Mouse (Mus musculus) cerebellum, adult (tissue): ENCODE measurements at regions not wholly inside any gene's neighbourhood (a gene's known extent, or its start where the extent isn't known, plus 50 kb on each side); places are given as distances from the start of the nearest gene placed in this dataset.
"Not testable (repeated sequence)": the region's sequence is repeated elsewhere in the genome, so short reads cannot be mapped to it uniquely, and the experiment has no call there.

Source experiments
- ATAC-seq: cut with Nextera tagmentation; 2 replicates; pipeline ENCODE4 v1.9.2; 2017; ENCODE audit warnings: mild to moderate bottlenecking, moderate library complexity, mixed read lengths; ENCODE audit not compliant: insufficient number of reproducible peaks, low FRiP score, low TSS enrichment

DNA sequence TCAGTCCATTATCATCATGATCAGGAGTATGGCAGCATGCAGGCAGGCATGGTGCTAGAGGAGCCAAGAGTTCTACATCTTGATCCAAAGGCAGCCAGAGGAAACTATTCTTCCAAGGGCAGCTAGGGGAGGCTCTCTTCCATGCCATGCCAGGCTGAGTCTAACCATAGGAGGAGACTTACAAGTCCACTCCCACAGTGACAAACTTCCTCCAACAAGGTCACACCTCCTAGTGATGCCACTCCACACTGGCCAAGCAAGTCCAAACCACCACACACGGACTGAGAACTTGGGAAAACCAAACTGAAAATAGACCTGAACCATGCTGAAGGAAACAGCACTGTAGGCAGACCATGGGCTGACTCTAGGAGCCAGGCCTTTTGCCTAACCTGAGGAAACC, 197.4 kb downstream of the Prex1 start:
- ATAC-seq = no peak

DNA sequence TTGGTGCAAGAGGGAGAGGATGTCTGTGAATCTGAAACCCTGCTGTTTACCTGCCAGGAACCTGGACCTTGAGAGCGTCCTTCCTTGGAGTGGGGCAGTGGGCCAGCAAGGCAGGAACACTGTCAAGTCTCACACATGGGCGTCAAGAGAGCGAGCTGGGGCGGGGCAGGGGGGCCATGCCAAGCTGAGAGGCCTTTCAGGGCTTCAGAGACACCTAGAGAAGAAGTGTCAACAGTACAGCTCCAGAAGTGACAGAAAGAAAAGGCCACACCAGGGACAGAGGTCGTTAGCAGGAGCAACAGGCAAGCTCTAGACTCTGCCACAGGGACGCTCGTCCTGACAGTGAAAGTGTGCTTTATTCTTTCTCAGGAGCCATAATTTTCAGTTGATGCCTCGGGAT, 199.0 kb downstream of the Prex1 start:
- ATAC-seq = no peak

DNA sequence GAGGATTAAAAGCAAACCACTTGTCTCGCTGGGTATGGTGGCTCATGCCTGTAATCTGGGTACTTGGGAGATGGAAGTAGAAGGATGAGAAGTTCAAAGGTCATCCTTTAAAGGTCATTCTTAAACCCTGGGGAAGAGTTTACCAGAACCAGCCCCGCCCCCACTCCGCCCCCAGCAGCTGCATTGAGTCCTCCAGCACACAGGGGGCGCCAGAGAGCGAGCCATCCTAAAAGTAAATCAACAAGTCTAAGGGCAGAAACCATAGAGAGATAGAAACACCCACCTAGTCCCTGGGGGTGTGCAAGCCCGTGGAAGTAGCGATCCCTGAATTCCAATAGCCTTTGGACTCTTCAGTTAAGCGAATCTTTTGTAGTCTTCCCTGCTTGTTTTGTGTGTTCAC, 201.1 kb downstream of the Prex1 start:
- no peak for ATAC-seq

DNA sequence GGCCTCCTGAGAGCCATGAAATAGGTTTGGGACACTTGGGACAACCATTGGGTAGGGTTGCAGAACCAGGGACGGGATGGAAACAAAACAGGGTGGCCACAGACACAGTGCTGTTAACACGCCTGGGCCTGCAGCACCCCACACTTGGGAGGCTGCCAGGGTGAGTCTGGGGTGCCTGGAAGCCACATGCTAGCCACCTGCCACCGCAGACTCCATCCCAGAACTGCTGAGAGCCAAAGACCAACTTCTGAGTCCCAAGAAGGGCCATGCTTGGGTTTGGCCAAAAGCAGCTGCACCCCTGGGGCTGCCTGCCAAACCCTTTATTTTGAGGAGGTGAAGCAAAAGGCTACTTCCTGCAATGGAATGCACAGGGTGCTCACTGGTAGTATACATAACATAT, 202.2 kb downstream of the Prex1 start:
- ATAC-seq = not testable (repeated sequence)

DNA sequence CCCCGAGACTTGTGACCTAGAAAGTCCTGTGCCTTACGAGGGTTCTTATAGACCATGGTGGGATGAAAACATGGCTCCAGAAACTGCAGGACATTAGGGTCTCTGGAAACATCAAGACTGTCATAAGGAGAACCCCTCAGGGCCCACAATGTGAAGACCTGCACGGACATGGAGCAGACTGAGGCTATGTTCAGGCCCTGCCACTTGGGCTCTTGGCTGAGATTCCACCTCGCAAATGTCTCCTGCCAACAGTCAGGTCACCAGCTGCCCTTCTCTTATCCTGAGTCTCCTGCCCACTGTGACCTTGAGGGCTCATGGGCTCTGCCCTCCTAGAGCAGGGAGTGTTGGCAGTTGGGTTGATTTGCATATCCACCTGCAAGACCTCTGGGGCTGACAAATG, 202.9 kb downstream of the Prex1 start:
- no peak for ATAC-seq

DNA sequence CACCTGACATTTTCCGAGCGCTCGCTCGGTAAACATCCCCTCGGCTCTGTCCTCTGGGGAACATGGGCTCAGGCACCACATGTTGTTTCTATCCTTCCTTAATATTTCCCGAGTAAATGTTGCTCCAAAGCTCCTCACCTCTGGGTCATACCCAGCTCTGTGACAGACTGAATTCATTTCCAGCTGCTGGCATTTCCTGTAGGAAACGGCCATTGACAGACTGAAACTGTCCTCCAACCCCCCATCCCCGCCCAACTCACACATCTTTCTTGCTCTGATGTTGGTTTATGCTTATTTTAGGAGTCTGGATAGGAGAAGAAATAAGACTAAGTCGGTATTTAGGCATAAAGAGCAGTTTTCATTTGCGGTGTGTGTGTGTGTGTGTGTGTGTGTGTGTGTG, 204.0 kb downstream of the Prex1 start:
- ATAC-seq = no peak

DNA sequence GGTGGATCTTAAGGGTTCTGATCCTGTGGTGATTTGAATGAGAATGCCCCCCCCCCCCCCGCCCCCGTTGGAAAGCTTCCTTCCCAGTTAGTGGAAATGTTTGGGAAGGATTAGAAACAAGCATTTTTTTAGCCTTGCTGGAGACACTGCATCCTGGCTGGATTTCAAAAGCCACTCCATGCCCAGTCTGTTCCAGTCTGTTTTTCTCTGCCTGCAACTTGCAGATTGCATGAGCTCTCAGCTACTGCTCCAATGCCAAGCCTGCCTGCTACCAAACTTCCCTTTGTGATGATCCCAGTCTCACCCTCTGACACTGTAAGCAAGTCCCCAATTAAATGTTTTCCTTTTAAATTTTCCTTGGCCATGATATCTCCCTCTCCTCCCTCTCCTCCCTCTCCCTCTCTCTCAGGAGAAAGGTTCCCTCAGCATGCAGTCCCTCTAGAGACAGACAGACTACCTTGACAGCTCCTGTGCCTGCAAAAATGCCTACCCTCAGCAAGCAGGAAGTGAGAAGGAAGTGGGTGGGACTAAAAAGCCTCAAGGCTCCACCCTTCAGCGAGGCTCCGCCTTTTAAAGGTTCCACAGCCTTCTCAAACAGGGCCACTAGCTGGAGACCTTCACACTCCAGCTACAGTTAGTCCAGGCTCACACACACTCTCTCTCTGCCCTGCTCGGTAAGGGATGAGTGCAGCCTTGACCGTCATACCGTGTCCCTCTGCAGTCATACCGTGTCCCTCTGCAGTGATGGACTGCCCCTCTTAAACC, 204.8 kb downstream of the Prex1 start:
- ATAC-seq = no peak

DNA sequence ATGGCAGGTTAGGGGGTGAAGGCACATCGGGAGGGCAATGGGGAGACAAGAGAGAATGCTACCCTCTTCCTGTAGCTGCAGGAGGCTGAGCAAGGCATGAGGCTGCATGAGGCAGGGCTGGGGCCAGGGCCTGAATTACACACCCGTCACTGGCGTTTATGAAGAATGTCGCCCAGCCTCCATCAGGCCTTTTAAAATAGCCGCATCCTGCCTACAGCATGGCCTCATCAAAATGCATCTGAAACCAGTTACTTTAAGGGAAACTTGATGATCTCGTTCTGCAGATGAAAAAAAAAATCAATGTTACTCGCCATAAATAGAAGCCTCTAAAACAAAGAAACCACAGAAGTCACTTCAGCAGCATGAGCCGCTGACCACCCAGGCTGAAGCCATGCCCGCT, 208.3 kb downstream of the Prex1 start:
- no peak for ATAC-seq

DNA sequence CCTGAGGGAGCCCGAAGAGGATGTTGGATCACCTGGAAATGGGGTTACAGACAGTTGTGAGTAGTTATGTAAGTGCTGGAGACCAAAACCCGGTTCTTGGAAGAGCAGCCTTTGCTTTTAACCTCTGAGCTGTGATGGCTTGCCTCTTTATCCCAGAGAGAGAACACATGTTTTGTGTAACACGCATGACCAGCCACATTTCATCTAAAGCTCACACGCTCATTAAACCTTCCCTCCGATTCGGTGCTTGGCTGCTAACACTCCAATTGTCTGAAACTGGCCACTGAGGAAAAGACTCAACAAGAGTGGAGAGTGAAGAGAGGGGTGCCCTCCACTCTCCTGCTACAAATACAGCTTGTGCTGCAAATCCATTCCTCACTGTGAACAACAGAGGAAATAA, 210.0 kb downstream of the Prex1 start:
- ATAC-seq = no peak

DNA sequence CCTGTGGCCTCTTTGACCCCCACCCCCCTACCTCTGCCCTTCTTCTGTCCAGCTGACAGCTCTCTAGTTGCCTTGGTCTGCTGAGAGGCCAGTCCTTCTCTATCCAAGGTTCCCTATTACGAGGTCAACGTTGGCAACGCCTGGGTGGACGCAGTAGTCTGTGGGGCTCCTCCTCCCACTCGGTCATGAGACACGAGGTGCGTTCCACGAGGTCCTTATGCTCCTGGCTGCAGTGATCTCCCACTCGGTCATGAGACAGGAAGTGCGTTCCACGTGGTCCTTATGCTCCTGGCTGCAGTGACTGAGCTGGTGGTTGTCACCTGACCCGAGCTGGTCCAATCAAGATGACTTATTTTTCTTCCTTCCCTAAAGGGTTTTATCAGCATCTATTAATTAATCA, 220.7 kb downstream of the Prex1 start:
- ATAC-seq = no peak

DNA sequence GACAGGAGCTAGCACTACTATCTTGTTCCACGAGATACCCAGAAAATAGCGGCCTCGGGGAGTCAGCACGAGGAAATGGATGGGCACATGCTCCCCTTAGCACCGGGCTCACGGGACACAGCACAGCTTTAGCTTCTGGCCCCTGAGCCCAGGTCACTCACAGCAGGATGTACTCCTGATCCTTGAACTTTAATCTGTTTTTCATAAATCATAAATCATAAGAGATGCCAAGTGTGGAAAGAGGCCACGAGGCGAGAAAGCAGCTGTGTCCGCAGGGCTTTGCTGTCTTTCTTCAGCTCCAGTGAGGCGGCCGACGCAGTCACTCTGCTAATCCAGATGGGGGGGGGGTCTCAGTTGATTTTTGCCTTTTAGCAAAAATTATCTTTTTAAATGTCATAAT, 221.2 kb downstream of the Prex1 start:
- ATAC-seq = no peak

DNA sequence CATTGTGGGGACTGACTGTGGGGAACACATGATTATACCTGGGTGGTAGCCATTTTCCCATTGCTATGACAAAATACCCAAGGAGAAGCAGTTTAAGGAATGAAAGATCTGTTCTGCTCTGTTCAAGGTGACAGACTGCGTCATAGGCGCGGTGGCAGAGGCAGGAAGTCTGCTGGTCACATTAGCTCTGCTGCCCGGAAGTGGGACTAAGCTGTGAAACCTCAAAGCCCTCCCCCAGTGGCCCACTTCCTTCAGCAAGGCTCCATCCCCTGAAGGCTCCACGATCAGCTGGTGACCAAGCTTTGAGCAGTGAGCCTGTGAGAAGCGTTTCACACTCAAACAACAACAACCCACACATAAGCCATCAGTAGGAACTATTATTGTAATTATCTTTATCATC, 221.8 kb downstream of the Prex1 start:
- no peak for ATAC-seq

DNA sequence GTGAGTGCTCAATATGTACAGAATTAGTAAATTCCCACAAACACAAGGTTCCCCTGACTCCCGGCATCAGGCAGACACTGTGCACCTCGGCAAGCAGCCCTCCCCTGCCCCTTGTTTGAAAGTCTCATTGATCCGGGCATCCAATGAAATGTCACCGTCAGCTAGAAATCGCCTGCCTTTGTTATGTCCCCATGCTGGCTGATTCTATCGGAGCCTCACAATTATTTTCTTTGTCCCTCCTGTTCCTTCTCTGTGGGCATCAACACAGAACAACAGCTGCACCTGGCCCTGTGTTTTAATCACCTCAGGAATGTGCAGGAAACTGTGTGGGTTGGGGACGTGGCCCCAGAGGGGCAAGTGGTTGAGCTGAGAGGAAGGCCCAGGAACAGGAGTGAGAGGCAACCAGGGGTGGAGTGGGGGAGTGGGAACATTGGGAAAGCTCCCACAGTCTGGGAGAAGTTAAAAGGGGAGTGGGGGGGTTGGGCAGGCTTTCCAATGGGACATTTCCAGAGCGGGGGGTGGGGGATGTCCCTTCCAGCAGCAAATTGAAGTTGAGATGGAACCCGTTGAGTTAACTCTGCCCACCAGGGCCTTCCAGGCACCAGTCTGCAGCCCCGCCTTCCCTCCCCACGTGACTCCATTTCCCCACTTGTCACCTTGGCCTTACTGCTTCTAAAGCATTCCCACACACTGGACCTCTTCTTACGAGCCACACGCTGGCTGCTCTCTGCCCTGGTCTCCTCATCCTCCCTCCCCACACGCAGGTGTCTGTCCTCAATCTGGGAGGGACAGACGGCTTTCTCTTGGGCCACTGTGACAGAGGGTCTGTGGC, 224.4 kb downstream of the Prex1 start:
- no peak for ATAC-seq

DNA sequence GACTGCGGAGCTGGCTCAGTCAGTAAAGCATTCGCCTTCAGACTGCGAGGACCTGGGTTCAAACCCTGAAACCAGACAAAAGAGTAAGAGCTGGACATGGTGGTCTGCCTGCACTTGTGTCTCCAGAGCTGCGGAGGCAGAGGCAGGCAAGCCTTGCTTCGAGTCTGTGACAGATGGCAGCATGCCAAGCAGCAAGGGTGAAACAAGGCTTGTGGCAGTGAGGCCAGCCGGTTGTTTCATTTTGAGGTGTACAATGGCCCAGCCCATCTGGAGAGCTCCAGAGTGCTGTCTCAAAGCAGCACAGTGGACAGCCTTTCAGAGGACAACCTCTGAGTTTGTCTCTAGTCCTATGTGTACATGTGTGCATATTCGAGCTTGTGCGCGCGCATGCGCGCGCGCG, 225.9 kb downstream of the Prex1 start:
- ATAC-seq = no peak

DNA sequence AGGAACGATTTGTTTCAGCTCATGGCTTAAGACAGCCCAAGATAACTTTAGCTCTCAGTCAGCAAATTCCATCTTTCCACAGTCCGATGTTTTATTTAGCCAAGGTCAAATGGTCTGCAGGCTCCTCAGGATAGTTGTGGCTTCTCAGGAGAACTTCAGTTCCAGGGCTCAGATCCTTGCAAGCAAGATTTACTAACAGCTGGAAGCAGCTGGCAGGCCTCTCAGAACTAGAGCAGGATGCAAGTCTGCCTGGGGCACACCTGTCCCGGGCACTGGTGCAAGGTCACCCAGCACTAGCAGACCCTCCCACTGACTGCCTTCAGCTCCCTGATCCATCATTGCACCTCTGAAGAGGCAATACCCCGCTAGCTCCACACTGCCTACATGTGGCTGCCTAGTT, 227.8 kb downstream of the Prex1 start:
- ATAC-seq = no peak

DNA sequence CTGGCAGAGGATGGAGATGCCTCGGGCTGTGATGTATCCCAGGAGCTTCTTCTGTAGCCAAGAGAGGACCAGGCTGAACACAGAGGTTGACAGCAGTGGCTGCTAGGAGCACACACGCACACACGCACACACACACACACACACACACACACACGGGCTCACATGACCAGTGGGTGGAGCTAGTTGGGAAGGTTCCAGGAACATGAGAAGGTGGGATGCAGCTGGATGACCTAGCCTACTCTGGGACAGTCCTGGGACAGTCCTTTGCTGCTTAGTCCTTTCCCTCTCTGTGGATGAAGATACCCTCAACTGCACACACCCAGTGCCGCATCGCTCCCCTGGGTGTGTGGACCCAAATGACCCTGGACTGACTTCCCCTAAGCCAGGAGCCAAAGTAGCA, 228.3 kb downstream of the Prex1 start:
- no peak for ATAC-seq

DNA sequence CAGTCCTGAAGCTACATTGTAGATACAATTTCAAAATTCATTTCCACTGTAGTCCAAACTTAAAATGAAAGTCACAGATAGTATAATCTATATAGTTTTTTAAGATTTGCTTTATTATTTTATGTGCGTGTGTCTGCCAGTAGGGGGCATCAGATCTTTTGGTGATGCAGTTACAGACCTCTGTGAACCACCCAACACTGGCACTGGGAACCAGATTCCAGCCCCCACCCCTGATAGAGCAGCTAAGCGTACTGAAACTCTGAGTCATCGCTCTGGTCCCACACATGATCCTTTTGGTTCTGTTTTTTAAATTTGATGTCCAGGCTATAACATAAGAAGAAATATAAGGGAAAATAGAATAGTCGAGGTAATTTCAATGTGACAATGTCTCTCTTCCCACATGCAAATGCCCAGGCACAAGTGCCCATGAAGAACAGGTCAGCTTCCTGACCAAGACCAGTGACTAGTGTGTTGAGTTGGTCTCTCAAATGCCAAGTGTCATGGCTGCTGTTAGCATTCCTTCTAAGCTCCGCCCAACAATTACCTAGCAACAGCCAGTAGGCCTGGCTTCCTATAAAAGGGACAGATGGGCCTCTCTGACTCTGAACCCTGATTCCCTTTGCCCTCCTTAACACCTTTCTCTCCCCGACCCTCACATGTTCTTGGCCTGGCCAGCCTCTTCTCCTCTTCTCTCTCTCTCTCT, 229.9 kb downstream of the Prex1 start:
- ATAC-seq = no peak

DNA sequence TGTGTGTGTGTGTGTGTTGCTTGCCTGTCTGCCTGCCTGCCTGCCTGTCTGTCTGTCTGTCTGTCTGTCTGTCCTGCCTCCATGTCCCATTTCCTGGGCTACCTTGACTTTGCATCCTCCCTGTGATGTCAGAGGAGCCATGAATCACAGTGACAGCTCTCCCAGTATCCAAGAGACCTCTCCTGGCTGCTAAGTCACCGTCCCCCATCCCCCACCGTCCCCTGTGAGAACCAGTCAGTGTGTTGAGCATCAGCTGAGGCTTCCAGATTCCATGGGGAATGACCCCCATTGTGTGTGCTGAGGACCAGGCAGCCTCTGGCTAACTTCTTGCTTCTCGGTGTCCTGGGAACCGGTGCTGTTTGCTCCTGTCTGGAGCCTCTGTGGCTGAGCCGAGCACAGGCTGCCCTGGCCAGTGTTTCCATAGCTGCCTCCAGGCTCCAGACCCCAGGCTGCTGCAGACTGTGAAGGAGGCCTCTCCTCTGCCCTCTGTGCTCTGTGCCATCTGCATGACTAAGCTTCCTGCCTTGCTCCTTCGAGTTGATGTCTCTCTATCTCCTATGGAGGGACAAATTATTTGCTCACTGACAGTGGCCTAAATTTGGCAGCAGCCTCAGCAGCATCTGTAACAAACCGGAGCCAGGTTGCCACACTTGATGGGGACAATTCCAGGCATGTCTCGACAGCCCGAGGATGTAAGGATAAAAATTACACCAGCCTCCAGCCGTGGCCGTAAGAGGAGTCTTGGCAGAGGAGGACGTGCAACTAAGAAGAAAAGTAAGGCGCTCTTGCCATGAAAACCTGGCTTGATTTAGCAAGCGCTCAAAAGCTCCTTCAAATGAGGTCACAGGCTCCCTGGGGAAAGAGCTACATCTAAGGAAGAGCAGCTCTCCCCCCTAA, 230.7 kb downstream of the Prex1 start:
- ATAC-seq = no peak

DNA sequence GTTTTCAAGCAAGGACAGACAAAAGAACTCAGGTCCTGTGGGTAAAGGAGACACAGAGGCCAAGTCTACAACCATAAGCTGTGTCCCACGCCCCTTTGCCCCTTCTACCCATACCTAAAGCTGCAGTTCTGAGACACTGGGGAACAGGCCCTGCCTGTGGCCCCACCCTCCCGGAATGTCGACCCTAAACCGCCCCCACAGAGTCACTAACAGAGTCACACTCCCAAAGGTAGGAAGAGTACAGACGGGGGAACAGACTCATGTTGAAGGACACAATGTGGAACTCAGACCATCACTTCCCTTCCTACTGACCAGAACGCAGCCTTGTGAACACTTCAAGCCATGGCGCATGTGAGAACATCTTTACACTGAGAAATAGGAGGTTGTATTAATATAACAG, 231.9 kb downstream of the Prex1 start:
- no peak for ATAC-seq

DNA sequence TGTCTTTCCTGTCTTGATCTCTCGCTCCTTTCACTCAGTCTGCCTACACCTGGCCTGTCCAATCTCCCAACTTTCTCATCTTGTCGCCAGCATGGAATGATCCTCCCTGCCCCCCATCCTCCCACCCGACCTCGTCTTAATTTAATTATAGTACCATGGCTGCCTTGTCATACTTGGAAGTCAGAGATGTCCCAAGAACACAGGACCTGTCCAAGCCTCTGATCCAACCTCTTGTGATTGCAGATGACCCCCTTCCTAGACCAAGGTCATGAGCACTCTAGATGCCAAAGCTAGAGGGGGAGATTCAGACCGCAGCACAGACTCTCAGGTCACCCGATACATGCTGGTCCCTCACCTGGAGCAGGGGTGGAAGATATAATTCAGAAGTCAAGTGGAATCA, 232.3 kb downstream of the Prex1 start:
- no peak for ATAC-seq
